Mouse (Mus musculus) forebrain, embryonic 14.5 days (tissue): ENCODE results near the gene Ttc7. TPM values are rescaled to one million over a fixed set of nuclear protein-coding genes. Genes with fewer than 3 reads are reported as not detected.
"Not testable (repeated sequence)": the region's sequence is repeated elsewhere in the genome, so short reads cannot be mapped to it uniquely, and the experiment has no call there.

Experiments
- ATAC-seq: fragments of 200-750 bp; cut with Nextera tagmentation; 2 replicates; pipeline ENCODE4 v1.8.0; 2017; ENCODE audit warnings: mild to moderate bottlenecking, moderate library complexity
- DNase-seq: peaks from one replicate; pipeline ENCODE4 v3.0.0-alpha.2; 2015; ENCODE audit warnings: low spot score
- H3K27ac ChIP-seq: fragments of 300-500 bp; sonication (generic); 2 replicates; pipeline ENCODE4 v1.5.1; 2014; ENCODE audit warnings: low read depth, mild to moderate bottlenecking, control low read depth, low read length, moderate library complexity
- H3K27me3 ChIP-seq: fragments of 300-500 bp; sonication (generic); replicated peaks from 2 replicates; pipeline ENCODE4 v1.6.1; 2014; ENCODE audit warnings: low read length, control low read depth, mixed read lengths; ENCODE audit not compliant: control insufficient read depth, insufficient read depth
- H3K36me3 ChIP-seq: fragments of 300-500 bp; sonication (generic); 2 replicates; pipeline ENCODE4 v1.6.1; 2014; ENCODE audit warnings: low read length, control low read depth; ENCODE audit not compliant: control insufficient read depth, insufficient read depth
- H3K4me1 ChIP-seq: fragments of 300-500 bp; sonication (generic); 2 replicates; pipeline ENCODE4 v1.6.1; 2014; ENCODE audit warnings: antibody characterized with exemption, low read length, control low read depth; ENCODE audit not compliant: control insufficient read depth, insufficient read depth
- H3K4me2 ChIP-seq: fragments of 300-500 bp; sonication (generic); 2 replicates; pipeline ENCODE4 v1.6.1; 2014; ENCODE audit warnings: mild to moderate bottlenecking, control low read depth, low read length
- H3K4me3 ChIP-seq: fragments of 300-500 bp; sonication (generic); 2 replicates; pipeline ENCODE4 v1.5.1; 2014; ENCODE audit warnings: low read depth, low read length, control low read depth
- H3K9ac ChIP-seq: fragments of 300-500 bp; sonication (generic); 2 replicates; pipeline ENCODE4 v1.6.1; 2014; ENCODE audit warnings: mild to moderate bottlenecking, low read length, control low read depth, moderate library complexity
- H3K9me3 ChIP-seq: fragments of 300-500 bp; sonication (generic); replicated peaks from 2 replicates; pipeline ENCODE4 v1.6.1; 2016; ENCODE audit warnings: low read length, control low read depth, mixed read lengths; ENCODE audit not compliant: control insufficient read depth
- WGBS: fragments of 180-500 bp; shearing (Covaris S2); extraction: QIAGEN DNeasy Blood & Tissue Kit; methylation state at CpG from one replicate; pipeline ENCODE4 v1.1.7; 2014; 5-methylcytosine and 5-hydroxymethylcytosine counted together
- polyA plus RNA-seq: library from polyadenylated mRNA; unstranded; fragments of >200 nt; fragmentation: Nextera tagmentation; extraction: Ambion mirVana; gene quantifications from 2 replicates; pipeline ENCODE4 v1.2.1, GENCODE M21; 2014

The Ttc7 gene
- polyA plus RNA-seq, 1 experiment from 2014 or later, result 4.8 TPM

DNA sequence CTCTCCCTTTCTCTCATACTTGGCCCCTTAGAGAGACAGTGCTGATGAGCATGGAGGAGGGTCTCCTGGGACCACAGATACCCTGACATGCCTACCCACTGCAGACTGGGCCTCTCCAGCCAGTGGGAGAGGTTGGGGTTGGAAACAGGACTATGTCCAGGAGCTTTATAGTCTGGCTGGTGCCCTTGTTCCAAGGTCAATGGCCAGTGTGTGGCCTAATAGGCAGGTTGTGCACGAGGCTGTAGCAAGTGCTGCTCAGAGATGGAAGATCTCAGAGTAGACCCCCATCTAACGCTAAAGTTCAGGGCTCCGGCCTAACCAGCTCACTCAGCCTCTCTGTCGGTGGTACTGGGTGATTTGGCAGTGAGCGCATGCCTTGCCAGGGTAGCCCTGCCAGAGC, 9.1 kb downstream of the Ttc7 start:
- Histone ChIP-seq H3K9ac (no peak overlapping the region), H3K4me2 (no peak overlapping the region), H3K36me3 (no peaks in the 10 kb centered on the region), H3K4me3 (no peak overlapping the region), H3K4me1 (no peaks in the 10 kb centered on the region), H3K27ac (no peak overlapping the region), H3K9me3 (no peaks in the 10 kb centered on the region), H3K27me3 (no peaks in the 10 kb centered on the region)
- DNase-seq, result no peak
- no peak for ATAC-seq
- 95% methylated on average over 5 of the region's 5 CpGs for WGBS

DNA sequence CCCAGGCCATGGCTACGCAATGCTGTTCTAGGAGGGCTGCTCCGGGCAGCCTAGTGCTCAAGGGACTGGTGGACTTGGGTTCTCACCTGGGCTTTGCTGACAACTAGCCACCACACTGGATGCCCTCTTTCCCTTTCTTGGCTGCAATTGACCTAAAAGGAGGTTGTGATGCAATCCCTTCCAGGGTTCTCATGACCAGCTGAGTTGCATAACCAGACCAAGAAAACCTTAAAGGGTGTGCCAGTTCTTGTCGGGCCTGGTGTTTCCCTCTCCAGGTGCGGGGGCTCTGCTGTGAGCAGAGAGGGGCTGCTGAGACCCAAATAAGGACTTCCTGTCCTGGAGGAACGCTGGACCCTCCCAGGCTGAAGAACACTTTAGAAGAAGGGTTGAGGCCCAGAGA, 10.4 kb downstream of the Ttc7 start:
- DNase-seq, result no peak
- Histone ChIP-seq H3K36me3 (no peaks in the 10 kb centered on the region), H3K4me3 (no peak overlapping the region), H3K9ac (no peak overlapping the region), H3K9me3 (no peaks in the 10 kb centered on the region), H3K4me2 (no peak overlapping the region), H3K27ac (no peak overlapping the region), H3K4me1 (no peaks in the 10 kb centered on the region), H3K27me3 (no peaks in the 10 kb centered on the region)
- 89% methylated on average over 5 of the region's 5 CpGs for WGBS
- ATAC-seq, result no peak

DNA sequence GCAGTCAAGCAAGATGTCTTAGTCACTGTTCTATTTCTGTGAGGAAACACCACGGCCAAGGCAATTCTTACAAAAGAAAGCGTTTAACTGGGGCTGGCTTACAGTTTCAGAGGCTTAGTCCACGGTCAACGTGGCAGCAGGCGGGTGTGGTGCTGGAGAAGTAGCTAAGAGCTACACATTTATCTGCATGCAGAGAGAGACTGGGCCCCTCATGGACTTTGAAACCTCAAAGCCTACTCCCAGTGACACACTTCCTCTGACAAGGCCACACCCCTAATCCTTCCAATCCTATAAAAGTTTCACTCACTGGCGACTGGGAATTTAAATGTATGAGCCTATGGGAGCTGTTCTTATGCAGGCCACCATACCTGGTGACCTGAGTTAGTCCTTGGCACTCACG, 13.1 kb downstream of the Ttc7 start:
- Histone ChIP-seq H3K27ac (no peak overlapping the region), H3K4me1 (no peaks in the 10 kb centered on the region), H3K4me2 (no peak overlapping the region), H3K9ac (no peak overlapping the region), H3K4me3 (no peak overlapping the region), H3K9me3 (no peaks in the 10 kb centered on the region), H3K36me3 (no peaks in the 10 kb centered on the region), H3K27me3 (no peaks in the 10 kb centered on the region)
- whole genome bisulfite sequencing, result 79% methylated on average over 7 of the region's 7 CpGs
- no peak for ATAC-seq
- no peak for DNase-seq

DNA sequence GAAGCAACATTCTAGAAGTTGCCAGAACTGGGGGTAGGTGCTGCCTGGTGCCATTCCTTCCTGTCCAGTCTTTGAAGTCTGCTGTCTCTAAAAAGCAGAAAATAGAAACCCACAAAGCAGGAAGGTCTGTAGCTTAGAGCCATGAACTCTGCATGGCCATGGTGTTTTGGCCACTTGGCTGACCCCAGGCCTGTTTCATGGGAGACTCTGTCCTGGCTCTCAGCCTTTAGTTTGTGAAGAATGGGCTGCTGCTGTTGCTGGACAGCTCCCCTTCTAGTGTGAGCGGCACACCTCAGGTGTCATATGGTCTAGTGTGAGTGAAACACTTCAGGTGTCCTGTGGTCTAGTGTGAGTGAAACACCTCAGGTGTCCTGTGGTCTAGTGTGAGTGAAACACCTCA, 14.0 kb downstream of the Ttc7 start:
- H3K4me3 ChIP-seq, H3K27ac ChIP-seq, ATAC-seq, H3K9me3 ChIP-seq, H3K36me3 ChIP-seq, H3K4me1 ChIP-seq, DNase-seq, H3K27me3 ChIP-seq, H3K4me2 ChIP-seq, H3K9ac ChIP-seq: not testable (repeated sequence)
- WGBS, result 90% methylated on average over 1 of the region's 1 CpGs

DNA sequence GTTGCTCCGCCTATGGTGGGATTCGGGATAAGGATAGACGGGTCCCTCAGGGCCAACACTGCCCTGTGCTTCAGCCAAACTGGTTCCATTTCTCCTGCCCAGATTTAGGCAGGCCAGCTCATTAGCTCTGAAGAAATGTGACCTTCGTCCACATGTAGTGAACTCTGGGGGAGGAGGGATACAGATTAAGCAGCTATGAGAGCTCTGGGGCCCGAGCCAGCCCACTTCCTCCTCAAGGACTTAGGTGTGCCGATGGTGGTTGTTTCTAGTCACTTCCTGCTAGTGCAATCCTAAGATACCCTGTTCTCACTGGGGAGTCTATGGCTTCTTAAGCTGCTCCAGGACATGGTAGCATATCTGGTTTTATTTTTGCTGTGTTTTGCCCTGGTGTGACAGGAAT, 16.3 kb downstream of the Ttc7 start:
- DNase-seq, result no peak
- no peaks in the 10 kb centered on the region for H3K27me3 ChIP-seq
- H3K9ac ChIP-seq, result no peak overlapping the region
- no peaks in the 10 kb centered on the region for H3K36me3 ChIP-seq
- no peak for ATAC-seq
- H3K27ac ChIP-seq, result no peak overlapping the region
- no peaks in the 10 kb centered on the region for H3K9me3 ChIP-seq
- no peaks in the 10 kb centered on the region for H3K4me1 ChIP-seq
- WGBS, result 83% methylated on average over 6 of the region's 6 CpGs
- H3K4me3 ChIP-seq, result no peak overlapping the region
- H3K4me2 ChIP-seq, result no peak overlapping the region

DNA sequence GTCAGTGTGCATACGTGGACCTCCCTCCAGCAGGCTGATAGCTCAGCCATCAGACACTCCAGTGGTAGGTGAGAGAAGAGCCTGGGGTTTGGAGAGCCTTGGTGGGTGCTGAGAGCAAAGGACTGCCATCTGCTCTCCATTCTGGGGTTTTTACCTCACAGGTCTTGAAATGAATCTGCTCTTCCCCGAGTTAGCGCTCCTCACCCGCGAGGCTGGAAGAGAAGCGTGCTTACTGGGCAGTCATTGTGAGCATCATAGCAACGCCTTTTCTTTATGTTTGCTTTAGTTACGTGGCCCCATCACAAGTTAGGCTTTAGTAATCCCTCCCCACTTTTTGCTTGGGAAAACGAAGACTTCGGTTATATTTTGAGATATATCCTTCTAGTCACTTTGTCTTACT, 17.7 kb downstream of the Ttc7 start:
- no peak overlapping the region for H3K9ac ChIP-seq
- ATAC-seq (no peak), DNase-seq (no peak)
- H3K4me3 ChIP-seq, result no peak overlapping the region
- H3K9me3 ChIP-seq, result no peaks in the 10 kb centered on the region
- no peak overlapping the region for H3K27ac ChIP-seq
- WGBS, result 82% methylated on average over 10 of the region's 10 CpGs
- no peaks in the 10 kb centered on the region for H3K27me3 ChIP-seq
- H3K36me3 ChIP-seq, result no peaks in the 10 kb centered on the region
- H3K4me1 ChIP-seq, result no peaks in the 10 kb centered on the region
- no peak overlapping the region for H3K4me2 ChIP-seq

DNA sequence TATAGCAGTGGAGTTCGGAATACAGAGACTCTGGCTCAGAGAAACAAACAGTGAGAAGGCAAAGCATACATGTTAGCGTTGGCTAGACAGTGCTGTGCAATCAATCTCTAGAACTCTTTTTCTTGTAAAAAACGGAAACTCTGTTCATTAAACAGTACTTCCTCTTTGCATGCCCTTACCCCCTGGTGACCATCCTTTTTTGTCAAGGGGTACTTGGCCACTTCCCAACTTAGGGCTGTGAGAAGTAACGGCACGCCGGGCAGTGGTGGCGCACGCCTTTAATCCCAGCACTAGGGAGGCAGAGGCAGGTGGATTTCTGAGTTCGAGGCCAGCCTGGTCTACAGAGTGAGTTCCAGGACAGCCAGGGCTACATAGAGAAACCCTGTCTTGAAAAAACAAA, 18.9 kb downstream of the Ttc7 start:
- not testable (repeated sequence) for H3K4me2 ChIP-seq, H3K9me3 ChIP-seq, H3K36me3 ChIP-seq, H3K4me1 ChIP-seq, H3K27me3 ChIP-seq, H3K4me3 ChIP-seq, DNase-seq, ATAC-seq, H3K9ac ChIP-seq, H3K27ac ChIP-seq
- 82% methylated on average over 9 of the region's 9 CpGs for WGBS

DNA sequence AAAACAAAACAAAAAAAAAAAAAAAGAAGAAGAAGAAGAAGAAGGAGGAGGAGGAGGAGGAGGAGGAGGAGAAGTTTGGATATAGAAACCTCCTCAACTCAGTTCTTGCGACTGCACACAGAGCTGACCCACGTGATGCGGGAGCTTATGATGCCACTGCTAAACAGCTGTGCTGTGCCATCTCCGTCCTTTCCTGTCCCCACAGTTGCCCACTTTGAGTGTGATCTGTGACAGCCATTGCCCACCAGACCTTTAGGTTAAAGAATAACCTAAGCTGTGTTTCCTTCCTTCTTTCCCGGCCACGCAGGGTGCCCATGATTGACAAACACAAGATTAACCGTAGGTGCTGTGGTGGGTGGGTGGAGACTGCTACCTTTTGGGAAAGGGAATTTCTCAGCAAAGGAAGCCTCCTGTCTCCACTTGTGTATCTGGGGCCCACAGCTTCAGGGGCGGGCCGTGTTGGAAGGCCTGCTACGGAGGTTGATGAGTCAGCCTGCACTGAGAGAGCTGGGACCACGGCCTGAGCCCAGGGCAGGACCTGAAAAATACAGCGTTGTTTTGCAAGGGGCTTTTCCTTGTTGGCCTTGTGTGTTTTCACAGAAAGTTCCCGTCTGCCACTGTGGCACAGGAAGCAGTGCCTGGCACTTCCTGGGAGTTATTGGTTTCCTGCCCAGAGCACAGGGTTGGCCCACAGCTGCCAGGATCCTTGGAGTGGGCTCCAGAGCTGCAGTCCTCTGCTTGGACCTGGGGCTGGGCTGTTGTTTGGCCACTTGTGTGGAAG, 19.5 kb downstream of the Ttc7 start:
- no peak overlapping the region for H3K4me2 ChIP-seq
- H3K4me1 ChIP-seq, result no peaks in the 10 kb centered on the region
- H3K27ac ChIP-seq, result no peak overlapping the region
- ATAC-seq (no peak), DNase-seq (no peak)
- H3K36me3 ChIP-seq, result no peaks in the 10 kb centered on the region
- 86% methylated on average over 13 of the region's 13 CpGs for WGBS
- H3K9ac ChIP-seq, result no peak overlapping the region
- no peaks in the 10 kb centered on the region for H3K27me3 ChIP-seq
- H3K9me3 ChIP-seq, result no peaks in the 10 kb centered on the region
- H3K4me3 ChIP-seq, result no peak overlapping the region

DNA sequence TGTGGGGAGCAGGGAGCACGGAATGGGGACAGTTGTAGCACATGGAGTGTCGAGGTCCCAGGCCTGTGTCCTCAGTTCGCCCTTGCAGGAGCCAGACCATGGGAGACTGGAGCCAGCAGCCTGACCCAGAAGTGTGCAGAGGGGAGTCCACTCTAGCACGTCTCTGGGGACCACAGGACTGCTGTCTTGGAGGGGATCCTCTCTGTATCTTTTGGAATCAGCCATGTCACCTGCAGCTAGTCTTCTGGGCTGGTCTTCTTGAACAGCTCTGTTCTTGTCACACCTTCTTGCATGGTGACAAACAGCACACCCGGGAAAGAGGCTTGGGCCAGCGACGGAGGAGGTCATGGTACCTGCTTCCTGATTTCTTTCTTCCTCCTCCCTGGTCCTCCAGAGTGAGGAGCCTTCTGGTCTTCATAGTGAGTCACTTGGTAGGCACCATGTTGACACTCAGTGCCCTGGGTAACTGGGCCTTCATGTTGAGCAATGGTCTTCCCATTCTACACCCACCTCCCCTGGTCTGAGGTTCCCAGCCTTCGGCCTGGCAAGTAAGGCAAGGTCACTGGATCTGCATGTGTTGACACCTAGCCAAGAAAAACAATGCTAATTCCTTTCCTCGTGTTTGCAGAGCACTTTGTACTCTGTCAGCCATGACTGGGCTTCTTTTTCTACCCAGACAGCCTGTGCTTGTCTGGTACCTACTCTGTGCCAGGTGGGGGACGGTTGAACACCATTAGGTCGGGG, 21.6 kb downstream of the Ttc7 start:
- H3K4me3 ChIP-seq, result no peak overlapping the region
- ATAC-seq (no peak), DNase-seq (no peak)
- H3K27me3 ChIP-seq, result no peaks in the 10 kb centered on the region
- WGBS, result 83% methylated on average over 11 of the region's 11 CpGs
- no peak overlapping the region for H3K4me2 ChIP-seq
- no peak overlapping the region for H3K27ac ChIP-seq
- no peaks in the 10 kb centered on the region for H3K36me3 ChIP-seq
- no peaks in the 10 kb centered on the region for H3K9me3 ChIP-seq
- H3K9ac ChIP-seq, result no peak overlapping the region
- no peaks in the 10 kb centered on the region for H3K4me1 ChIP-seq
